Mouse (Mus musculus) 3134 (cell line): ENCODE results near the gene Sds.
A peak's percentile ranks its signal among the peaks of the same experiment; 100 is the strongest.

Source experiments
- DNase-seq: peaks from one replicate; pipeline ENCODE4 v3.0.0-alpha.2; 2011; ENCODE audit warnings: low spot score; ENCODE audit not compliant: insufficient read length; ENCODE audit errors: extremely low read depth

The Sds gene

GRCm38 (mm10) chr5:120476296-120476695 is at the start of gene Sds:
Gene Sds (plus strand): TSS chr5:120476526.
- no peak for DNase-seq

- DNase-seq, result no peak
These were observed 49.8 kb upstream of the Sds start for GRCm38 (mm10) chr5:120426572-120426971.

- DNase-seq, result no peak
These were observed 48.8 kb upstream of the Sds start for GRCm38 (mm10) chr5:120427451-120427938.

GRCm38 (mm10) chr5:120428189-120428838 is 48.0 kb upstream of the Sds start:
- no peak for DNase-seq

- no peak for DNase-seq
These were observed 47.3 kb upstream of the Sds start for GRCm38 (mm10) chr5:120428990-120429389.

- no peak for DNase-seq
These were observed 46.6 kb upstream of the Sds start for GRCm38 (mm10) chr5:120429692-120430091.

- no peak for DNase-seq
These were observed 45.2 kb upstream of the Sds start for GRCm38 (mm10) chr5:120431001-120431583.

GRCm38 (mm10) chr5:120431649-120432485 is 44.5 kb upstream of the Sds start, which contains the start of gene Lhx5:
Gene Lhx5 (plus strand): TSS chr5:120431699.
- DNase-seq, result peak; percentile 27

GRCm38 (mm10) chr5:120432486-120433015 is 43.8 kb upstream of the Sds start:
- DNase-seq, result no peak

- DNase-seq, result no peak
These were observed 43.1 kb upstream of the Sds start for GRCm38 (mm10) chr5:120433135-120433760.

GRCm38 (mm10) chr5:120434231-120434735 is 42.0 kb upstream of the Sds start:
- DNase-seq, result no peak

- no peak for DNase-seq
These were observed 41.2 kb upstream of the Sds start for GRCm38 (mm10) chr5:120435006-120435681.

- no peak for DNase-seq
These were observed 40.4 kb upstream of the Sds start for GRCm38 (mm10) chr5:120435731-120436501.

- DNase-seq, result no peak
These were observed 39.3 kb upstream of the Sds start for GRCm38 (mm10) chr5:120436885-120437495.

- DNase-seq, result no peak
These were observed 38.8 kb upstream of the Sds start for GRCm38 (mm10) chr5:120437539-120437938.

- no peak for DNase-seq
These were observed 38.3 kb upstream of the Sds start for GRCm38 (mm10) chr5:120437986-120438385.

GRCm38 (mm10) chr5:120438469-120438868 is 37.9 kb upstream of the Sds start:
- DNase-seq, result no peak

- DNase-seq, result no peak
These were observed 37.2 kb upstream of the Sds start for GRCm38 (mm10) chr5:120438991-120439710.
